Mouse (Mus musculus) gonadal fat pad, adult 2 months (tissue): ENCODE data around the gene Ndufs1. TPM values are rescaled to one million over a fixed set of nuclear protein-coding genes. Genes with fewer than 3 reads are reported as not detected.

ENCODE experiments used
- DNase-seq: peaks from one replicate; pipeline ENCODE4 v3.0.0-alpha.2; 2012; ENCODE audit warnings: low read depth
- polyA plus RNA-seq: library from polyadenylated mRNA; depleted of rRNA; stranded (reverse); fragments of >200 nt; gene quantifications from 2 replicates; pipeline ENCODE4 v1.2.3, GENCODE M21; 2012; rRNA removed

Ndufs1 gene
- polyA plus RNA-seq, 1 experiment: 49.5 TPM

- no peak for DNase-seq
These were observed 61.1 kb downstream of the Ndufs1 start for GRCm38 (mm10) chr1:63115540-63115939.

GRCm38 (mm10) chr1:63115096-63115495, 61.5 kb downstream of the Ndufs1 start:
- DNase-seq: no peak

GRCm38 (mm10) chr1:63114136-63114781, 62.4 kb downstream of the Ndufs1 start, which contains the start of gene Ino80d:
TSS of gene Ino80d (minus strand) at chr1:63114667.
- DNase-seq: peak; percentile 51

GRCm38 (mm10) chr1:63113274-63114135, 63.1 kb downstream of the Ndufs1 start:
- no peak for DNase-seq

- DNase-seq: no peak
These were observed 63.8 kb downstream of the Ndufs1 start for GRCm38 (mm10) chr1:63112865-63113261.

- no peak for DNase-seq
These were observed 64.3 kb downstream of the Ndufs1 start for GRCm38 (mm10) chr1:63112151-63112864.

- no peak for DNase-seq
These were observed 65.9 kb downstream of the Ndufs1 start for GRCm38 (mm10) chr1:63110536-63111285.

GRCm38 (mm10) chr1:63107614-63108327, 68.9 kb downstream of the Ndufs1 start:
- DNase-seq: no peak

GRCm38 (mm10) chr1:63102758-63103451, 73.7 kb downstream of the Ndufs1 start:
- DNase-seq: no peak

- no peak for DNase-seq
These were observed 76.4 kb downstream of the Ndufs1 start for GRCm38 (mm10) chr1:63100196-63100595.

- no peak for DNase-seq
These were observed 77.8 kb downstream of the Ndufs1 start for GRCm38 (mm10) chr1:63098831-63099230.

GRCm38 (mm10) chr1:63096071-63096470, 80.6 kb downstream of the Ndufs1 start:
- no peak for DNase-seq

Other genes starting within 250 kb of the Ndufs1 start
- gene Ino80d, start 62.2 kb downstream of the Ndufs1 start, polyA plus RNA-seq: 7.9 and 9.1 TPM in 2 replicates
- gene Eef1b2, start within 50 bp of the Ndufs1 start, polyA plus RNA-seq: 360 and 598 TPM in 2 replicates
- 0.96 and 1.0 TPM in 2 replicates for gene Gpr1, start 37.7 kb upstream of the Ndufs1 start, polyA plus RNA-seq
- 0.14 and 0.32 TPM in 2 replicates for gene Zdbf2, start 96.4 kb upstream of the Ndufs1 start, polyA plus RNA-seq